Mouse (Mus musculus) hindbrain, embryonic 10.5 days (tissue): ENCODE measurements at regions not wholly inside any gene's neighbourhood (a gene's known extent, or its start where the extent isn't known, plus 50 kb on each side); places are given as distances from the start of the nearest gene placed in this dataset.

Experiments used
- DNase-seq: peaks from one replicate; pipeline ENCODE4 v3.0.0-alpha.2; 2017; ENCODE audit warnings: low spot score
- H3K27ac ChIP-seq: fragments of 300-500 bp; sonication (generic); 2 replicates; pipeline ENCODE4 v1.5.1; 2016; ENCODE audit warnings: mild to moderate bottlenecking, moderate library complexity
- H3K27me3 ChIP-seq: fragments of 300-500 bp; sonication (generic); 2 replicates; pipeline ENCODE4 v1.6.1; 2016; ENCODE audit warnings: mild to moderate bottlenecking; ENCODE audit not compliant: poor library complexity, insufficient read depth, severe bottlenecking
- H3K36me3 ChIP-seq: fragments of 300-500 bp; sonication (generic); 2 replicates; pipeline ENCODE4 v1.6.1; 2016; ENCODE audit warnings: mild to moderate bottlenecking, moderate library complexity
- H3K4me1 ChIP-seq: fragments of 300-500 bp; sonication (generic); replicated peaks from 2 replicates; pipeline ENCODE4 v1.6.1; 2016; ENCODE audit warnings: mild to moderate bottlenecking
- H3K4me3 ChIP-seq: fragments of 300-500 bp; sonication (generic); 2 replicates; pipeline ENCODE4 v1.5.1; 2016; ENCODE audit warnings: mild to moderate bottlenecking, moderate library complexity
- H3K9me3 ChIP-seq: fragments of 300-500 bp; sonication (generic); 2 replicates; pipeline ENCODE4 v1.6.1; 2016; ENCODE audit warnings: mild to moderate bottlenecking, moderate library complexity
- WGBS: fragments of 180-500 bp; shearing (Covaris S2); methylation state at CpG from one replicate; pipeline ENCODE4 v1.1.7; 2016; 5-methylcytosine and 5-hydroxymethylcytosine counted together

DNA sequence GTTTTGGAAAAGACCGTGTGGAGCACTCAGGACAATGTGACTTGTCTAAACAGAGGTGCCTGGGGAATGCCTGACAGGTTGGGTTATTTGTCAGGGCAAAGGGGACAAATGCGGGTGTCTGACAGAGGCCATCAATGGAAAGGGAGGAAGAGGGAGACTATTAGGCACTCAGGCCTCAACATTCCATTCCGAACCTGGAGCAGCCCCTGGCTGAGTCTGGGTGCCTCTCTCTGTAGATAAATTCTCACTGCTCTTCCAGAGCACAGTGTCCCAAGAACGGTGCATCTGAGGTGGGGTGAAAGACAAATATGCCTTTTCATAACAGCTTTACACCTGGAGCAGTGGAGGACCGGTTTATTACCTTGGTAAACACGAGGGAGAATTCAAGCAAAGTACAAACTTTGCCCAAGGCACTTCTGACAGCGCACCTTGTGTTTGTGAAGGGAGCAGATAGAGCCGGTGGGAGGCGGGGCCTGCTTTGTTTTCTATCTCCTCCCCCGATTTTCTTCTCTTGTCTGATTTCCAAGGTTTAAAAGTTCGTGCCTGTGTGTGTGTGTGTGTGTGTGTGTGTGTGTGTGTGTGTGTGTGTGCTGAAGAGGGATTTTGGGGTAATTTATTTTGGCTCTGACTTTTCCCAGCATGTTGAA, 68.4 kb upstream of the Bcl6 start:
- Histone ChIP-seq H3K36me3 (no peaks in the 10 kb centered on the region), H3K4me3 (no peak overlapping the region), H3K27ac (no peak overlapping the region), H3K27me3 (no peaks in the 10 kb centered on the region), H3K9me3 (no peaks in the 10 kb centered on the region), H3K4me1 (peaks cover 8% of the 10 kb centered on the region; the same call in 1 of the 2 replicates)
- 45% methylated on average over 11 of the region's 11 CpGs for WGBS
- no peak for DNase-seq

DNA sequence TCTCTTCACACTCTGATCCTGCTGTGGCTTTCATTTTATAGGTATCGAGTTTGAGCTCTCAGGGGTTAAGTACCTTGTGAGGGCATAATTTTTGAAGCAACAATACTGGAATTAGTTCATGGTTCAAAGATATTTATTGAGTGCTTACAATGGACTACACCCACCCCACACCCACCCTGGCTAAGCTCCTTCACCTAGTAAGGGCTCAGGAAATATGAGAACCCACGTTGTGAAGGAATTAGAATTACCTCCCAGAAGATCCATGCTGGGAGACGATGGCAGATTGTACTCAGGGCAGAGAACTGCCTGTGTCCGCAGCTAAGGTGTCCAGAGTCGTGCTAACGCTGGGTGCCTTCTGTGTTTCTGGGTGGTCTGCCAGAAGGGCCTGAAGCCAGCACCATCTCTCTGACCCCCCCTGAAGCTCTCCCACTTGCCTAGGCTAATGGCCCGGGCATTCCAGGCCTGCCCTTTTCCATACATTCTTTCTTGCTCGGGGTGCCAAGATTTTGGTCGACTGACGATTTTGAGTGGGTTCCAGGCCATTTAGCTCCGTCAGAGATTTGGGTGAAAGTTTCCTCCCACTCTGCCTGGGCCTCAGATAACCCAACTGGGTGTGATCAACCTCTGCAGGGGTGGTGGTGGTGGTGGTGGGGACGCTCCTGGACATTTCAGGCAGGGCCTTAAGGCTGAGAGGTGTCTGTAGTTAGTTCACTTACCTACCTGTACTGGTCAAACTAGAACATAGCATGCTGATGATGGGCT, 67.7 kb upstream of the Bcl6 start:
- 77% methylated on average over 12 of the region's 12 CpGs for WGBS
- H3K4me3 ChIP-seq, result no peak overlapping the region
- no peak for DNase-seq

DNA sequence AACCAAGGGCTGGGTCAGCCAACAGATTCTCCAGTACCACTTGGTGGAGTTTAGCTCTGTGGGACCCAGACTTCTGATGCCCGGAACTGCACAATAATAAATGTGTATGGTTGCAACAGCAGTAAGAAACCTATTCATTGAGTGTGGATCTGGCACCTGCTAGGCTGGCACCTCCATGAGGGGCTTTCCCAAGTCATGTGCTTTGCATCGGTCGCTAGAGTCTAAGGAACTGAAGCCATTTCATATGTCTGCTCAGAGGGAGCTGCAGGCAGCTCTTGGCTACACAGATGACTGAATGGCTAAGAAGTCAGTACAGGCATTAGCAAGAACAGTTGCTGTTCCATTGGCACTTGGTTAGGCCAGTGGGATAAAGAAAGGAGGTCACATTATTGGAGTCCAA, 65.6 kb upstream of the Bcl6 start:
- peaks cover 12% of the 10 kb centered on the region; the same call in 1 of the 2 replicates for H3K4me1 ChIP-seq
- no peak overlapping the region for H3K4me3 ChIP-seq
- no peak for DNase-seq
- no peaks in the 10 kb centered on the region for H3K27me3 ChIP-seq
- 94% methylated on average over 3 of the region's 3 CpGs for WGBS
- no peaks in the 10 kb centered on the region for H3K9me3 ChIP-seq
- no peak overlapping the region for H3K27ac ChIP-seq
- H3K36me3 ChIP-seq, result no peaks in the 10 kb centered on the region

More for the DNA sequence above, 67.7 kb upstream of the Bcl6 start:
- H3K27ac ChIP-seq, result no peak overlapping the region
- H3K9me3 ChIP-seq, result no peaks in the 10 kb centered on the region
- no peaks in the 10 kb centered on the region for H3K27me3 ChIP-seq
- H3K36me3 ChIP-seq, result no peaks in the 10 kb centered on the region
- H3K4me1 ChIP-seq, result peaks cover 8% of the 10 kb centered on the region; the same call in 1 of the 2 replicates

DNA sequence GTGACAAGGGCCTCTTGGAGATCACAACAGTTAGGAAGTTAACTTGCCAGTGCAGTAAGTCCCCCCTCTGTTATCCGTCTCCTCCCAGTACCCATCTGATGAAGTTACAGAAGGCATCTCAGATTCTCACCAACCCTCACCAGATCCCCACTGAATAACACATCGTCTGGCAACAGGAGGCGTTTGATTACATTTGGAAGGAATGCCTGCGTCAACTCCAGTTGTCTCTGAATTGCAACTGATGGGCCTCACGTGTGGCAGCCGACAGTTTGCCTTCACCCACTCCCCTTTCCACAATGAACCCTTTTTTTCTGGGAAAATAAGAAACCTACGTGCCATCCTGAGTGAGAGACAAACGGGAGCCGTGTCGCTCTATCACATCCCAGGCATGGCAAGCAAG, 64.8 kb upstream of the Bcl6 start:
- Histone ChIP-seq H3K4me1 (peaks cover 12% of the 10 kb centered on the region; the same call in 1 of the 2 replicates), H3K27ac (no peak overlapping the region), H3K36me3 (no peaks in the 10 kb centered on the region), H3K4me3 (no peak overlapping the region), H3K27me3 (no peaks in the 10 kb centered on the region), H3K9me3 (no peaks in the 10 kb centered on the region)
- 80% methylated on average over 10 of the region's 10 CpGs for WGBS
- DNase-seq, result no peak

DNA sequence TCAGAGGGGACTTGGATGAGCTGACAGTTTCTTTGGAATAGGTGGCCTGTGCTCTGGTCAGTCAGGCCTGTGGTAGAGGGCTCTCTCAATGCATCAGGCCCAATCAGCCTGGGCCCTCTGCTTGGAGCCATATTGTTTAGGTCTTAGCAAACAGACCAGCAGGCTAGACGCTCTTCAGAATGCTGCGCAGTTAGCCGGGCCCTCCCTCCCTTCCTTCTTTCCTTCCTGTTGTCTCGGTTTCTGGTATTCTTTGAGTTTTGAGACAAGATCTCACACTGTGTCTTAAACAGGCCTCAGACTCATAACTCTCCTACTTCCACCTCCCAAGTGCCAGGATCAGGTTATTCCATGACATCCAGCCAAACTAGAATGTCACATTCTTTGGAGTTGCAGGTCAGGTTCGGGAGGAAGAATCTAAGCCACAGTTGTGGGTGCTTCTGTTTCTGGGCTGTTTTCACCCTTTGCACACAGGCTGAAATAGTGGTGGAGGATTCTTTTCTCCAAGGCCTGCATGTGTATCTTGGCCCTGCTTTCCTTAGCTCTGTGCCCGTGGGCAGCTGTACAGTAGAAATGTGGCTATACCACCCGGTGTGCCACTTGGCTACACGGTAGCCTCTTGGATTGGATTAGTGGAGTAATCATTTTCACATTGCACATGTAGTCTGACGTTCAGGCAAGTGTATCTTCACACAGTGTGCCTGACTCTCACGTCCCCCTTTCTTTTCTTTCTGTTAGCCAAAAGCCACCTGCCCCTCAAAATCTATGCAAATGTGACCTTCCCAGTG, 62.4 kb upstream of the Bcl6 start:
- Histone ChIP-seq H3K9me3 (no peaks in the 10 kb centered on the region), H3K36me3 (no peaks in the 10 kb centered on the region), H3K27me3 (no peaks in the 10 kb centered on the region), H3K27ac (no peak overlapping the region), H3K4me1 (peaks cover 4% of the 10 kb centered on the region; the same call in 1 of the 2 replicates), H3K4me3 (no peak overlapping the region)
- DNase-seq, result no peak
- 89% methylated on average over 10 of the region's 10 CpGs for WGBS

DNA sequence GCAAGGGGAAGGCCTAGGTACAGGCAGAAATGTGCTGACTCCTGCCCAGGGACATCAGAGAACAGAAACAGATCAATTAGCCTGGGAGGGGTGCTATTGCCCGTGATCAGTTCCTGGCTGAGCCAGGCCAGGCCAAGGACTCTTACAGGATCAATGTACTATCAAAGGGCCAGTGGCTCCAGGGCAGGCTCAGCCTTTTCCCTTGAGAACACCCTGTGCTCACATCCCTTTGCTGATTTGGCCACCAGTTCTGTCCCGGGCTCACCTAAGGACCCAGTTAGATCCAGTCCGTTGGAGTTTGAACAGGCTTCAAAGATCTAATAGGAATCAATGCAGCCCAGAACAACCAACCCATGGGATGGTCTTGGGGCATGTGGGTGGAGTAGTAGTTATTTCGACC, 55.1 kb upstream of the Bcl6 start:
- Histone ChIP-seq H3K27ac (no peak overlapping the region), H3K9me3 (no peaks in the 10 kb centered on the region), H3K4me3 (no peak overlapping the region), H3K36me3 (no peaks in the 10 kb centered on the region), H3K4me1 (no peaks in the 10 kb centered on the region), H3K27me3 (no peaks in the 10 kb centered on the region)
- WGBS, result 77% methylated on average over 4 of the region's 4 CpGs
- no peak for DNase-seq

DNA sequence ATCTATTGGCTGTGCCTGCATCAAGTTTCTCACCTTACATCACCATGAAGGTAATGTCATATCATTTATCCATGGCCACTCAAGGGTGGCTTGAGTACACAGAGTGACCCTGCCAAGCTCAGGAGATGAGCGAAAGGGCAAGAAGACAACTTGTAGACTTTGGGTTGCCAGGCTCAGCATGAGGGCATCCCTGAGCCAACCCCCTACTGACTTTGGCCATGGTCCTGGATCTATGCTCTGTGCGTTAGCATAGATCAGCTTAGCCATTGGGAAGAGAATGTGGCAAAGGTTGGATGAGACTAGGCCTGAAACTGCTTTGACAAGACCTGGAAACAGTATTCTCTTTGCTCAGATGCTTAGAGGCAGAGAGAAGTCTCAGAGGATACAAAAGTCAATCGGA, 54.3 kb upstream of the Bcl6 start:
- DNase-seq, result no peak
- Histone ChIP-seq H3K36me3 (no peaks in the 10 kb centered on the region), H3K4me1 (no peaks in the 10 kb centered on the region), H3K4me3 (no peak overlapping the region), H3K27ac (no peak overlapping the region), H3K9me3 (no peaks in the 10 kb centered on the region), H3K27me3 (no peaks in the 10 kb centered on the region)
- WGBS, result 91% methylated on average over 3 of the region's 3 CpGs

DNA sequence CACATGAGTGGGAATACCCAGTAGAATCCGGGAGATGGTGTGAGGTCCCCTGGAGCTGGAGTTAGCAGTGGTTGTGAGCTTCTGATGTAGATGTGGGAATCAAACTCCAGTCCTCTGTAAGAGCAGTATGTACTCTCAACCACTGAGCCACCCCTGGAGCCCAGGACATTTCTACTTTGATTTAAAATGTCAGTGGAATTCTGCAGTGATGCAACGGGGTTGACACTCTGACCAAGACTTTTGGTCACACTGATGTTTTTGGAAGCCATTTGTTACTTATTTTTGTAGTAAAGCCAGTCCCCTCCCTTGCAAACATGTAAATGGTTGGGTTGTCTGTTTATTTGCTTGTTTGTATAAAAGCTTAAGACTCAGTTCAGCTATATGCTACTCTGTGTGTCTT, 53.6 kb upstream of the Bcl6 start:
- Histone ChIP-seq H3K27ac (no peak overlapping the region), H3K4me1 (no peaks in the 10 kb centered on the region), H3K36me3 (no peaks in the 10 kb centered on the region), H3K27me3 (no peaks in the 10 kb centered on the region), H3K9me3 (no peaks in the 10 kb centered on the region), H3K4me3 (no peak overlapping the region)
- DNase-seq, result no peak
- WGBS, result 88% methylated on average over 2 of the region's 2 CpGs

DNA sequence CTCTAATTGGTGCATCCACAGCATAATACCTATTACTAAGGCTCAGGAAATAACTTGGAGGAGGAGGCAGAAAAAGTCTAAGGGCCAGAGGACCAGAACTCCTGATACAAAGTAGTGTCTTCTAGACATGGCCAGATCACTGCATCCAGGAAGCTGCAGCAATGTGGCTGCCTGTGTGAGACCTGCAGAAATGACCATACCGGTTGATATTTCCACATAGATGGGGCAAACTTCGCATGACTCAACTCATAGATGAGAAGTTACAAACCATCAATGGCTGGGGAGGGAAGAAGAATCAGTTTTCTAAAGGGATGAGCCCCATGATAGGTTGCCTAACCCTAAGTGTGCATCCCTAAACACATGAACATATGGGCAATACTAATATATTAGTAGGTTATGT, 52.8 kb upstream of the Bcl6 start:
- DNase-seq, result no peak
- H3K27me3 ChIP-seq, result no peaks in the 10 kb centered on the region
- no peak overlapping the region for H3K4me3 ChIP-seq
- H3K36me3 ChIP-seq, result no peaks in the 10 kb centered on the region
- WGBS, result 84% methylated on average over 2 of the region's 2 CpGs
- H3K9me3 ChIP-seq, result no peaks in the 10 kb centered on the region
- no peak overlapping the region for H3K27ac ChIP-seq
- H3K4me1 ChIP-seq, result no peaks in the 10 kb centered on the region

DNA sequence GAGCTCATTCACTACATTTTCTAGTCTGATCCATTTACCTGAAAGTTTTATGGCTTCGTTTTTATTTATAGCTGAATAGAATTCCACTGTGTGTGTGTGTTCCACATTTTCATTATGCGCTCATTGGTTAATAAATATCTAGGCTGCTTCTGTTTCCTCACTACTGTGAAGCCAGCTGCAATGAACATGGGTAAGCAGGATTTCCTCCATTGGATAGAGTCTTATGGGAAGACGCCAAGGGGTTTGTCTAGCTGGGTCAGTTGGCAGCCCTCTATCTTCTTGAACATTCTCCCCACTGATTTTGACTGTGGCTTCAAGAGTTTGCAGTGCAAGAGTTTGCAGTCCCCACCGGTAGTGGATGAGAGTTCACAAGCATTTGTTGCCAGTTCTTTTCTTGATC, 51.1 kb upstream of the Bcl6 start:
- Histone ChIP-seq H3K27me3 (no peaks in the 10 kb centered on the region), H3K4me1 (no peaks in the 10 kb centered on the region), H3K27ac (no peak overlapping the region), H3K4me3 (no peak overlapping the region), H3K9me3 (no peaks in the 10 kb centered on the region), H3K36me3 (no peaks in the 10 kb centered on the region)
- WGBS, result 88% methylated on average over 4 of the region's 4 CpGs
- no peak for DNase-seq
